Mouse (Mus musculus) c-Kit-positive CD71-negative TER-119-negative erythroid progenitor cells, embryonic 14.5 days (primary cell): ENCODE results near the gene Clec16a.

ENCODE experiments used
- DNase-seq: peaks from one replicate; pipeline ENCODE4 v3.0.0-alpha.2; 2013; ENCODE audit warnings: low read depth

Clec16a gene

DNA sequence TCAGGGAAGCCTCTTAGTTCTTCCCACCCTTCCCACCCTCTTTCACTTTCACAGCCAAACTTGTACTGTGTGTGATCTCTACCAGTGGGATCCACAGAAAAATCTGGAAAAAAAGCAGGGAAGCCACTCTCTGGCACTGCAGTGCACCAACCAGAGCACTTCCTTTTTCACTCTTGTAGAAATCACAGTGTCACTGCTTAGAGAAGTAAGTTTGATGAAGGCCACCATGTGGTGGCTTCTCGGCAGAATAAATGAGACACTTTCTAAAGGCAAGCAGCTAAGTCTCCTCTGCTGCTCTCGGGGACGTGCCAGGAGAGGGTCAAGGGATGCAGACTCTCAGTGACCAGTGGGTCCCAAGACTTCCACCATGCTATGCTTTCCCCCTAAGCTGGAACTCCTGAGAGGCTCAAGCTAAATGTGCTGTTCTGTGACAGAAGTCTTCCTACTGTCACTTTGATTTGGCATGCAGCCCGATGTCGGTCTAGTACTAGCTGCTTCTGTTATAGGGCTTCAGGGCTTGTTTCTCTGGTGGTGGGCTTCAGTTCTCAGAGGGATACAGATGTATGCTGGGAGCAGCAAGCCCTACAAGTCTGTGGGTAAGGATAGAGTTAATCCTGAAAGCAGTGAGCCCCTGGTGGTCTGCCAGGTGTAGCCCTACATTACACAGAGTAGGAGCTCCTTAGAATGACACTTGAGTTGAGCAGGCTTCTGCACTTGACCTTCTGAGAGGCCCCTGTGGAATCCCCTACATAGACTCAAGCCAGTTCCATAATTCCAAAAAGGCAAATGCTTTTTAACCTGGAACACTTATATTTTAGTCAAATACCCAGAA is 178.9 kb downstream of the Clec16a start:
- DNase-seq = no peak

DNA sequence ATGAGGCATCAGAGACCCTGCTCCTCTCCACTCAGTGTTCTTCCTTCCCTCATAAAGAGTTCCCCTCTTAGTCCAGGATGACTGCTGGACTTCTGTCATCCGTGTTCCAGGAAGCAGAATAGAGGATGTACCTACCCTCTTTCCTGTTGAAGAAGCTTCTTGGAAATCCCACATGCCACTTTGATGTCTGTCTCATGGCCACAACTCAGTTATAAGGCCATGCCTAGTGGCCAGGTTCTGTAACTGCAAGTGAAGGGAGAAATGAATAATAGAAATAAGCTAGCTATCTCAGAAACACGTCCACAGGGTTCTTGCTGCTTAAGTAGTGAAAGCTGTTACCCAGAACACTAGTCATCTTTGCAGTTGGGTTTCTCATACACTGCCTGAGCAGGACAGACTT is 180.0 kb downstream of the Clec16a start:
- no peak for DNase-seq

DNA sequence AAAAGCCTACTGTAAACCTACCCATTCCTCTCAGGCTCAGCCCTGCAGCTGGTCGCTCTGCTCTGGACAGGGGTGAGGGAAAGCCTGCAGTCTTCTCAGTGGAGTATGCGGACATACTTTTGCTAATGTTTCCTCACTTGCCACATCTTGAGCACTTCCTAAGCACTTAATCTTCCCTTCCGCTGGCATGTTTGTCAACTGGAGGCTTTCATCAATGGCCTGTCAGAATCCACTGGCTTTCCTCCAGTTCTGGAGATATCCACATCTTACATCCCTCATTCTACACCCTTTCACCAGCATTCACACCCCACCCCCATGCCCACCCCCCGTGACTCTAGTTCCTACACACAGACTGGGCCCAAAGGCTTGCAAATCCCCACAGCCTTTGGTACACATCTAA is 182.5 kb downstream of the Clec16a start:
- DNase-seq = no peak

DNA sequence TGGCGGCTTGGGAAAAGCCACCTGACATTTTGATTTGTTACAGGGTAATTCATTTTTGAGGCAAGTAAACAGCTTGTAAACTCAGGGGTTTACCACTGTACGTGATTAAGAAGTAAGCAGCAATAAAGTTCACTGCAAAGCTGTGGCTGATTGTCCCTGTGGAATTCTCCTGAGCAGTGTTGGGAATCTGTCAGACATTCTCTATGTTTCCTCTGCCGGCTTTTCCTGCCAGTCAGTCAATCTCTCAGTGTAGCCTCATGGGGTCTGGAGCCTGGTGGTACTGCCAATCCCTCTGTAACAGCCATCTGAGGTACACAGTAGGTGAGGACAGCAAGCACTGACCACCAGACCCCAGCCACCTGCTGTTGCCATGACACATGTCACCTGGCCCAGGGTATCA is 183.7 kb downstream of the Clec16a start:
- DNase-seq = no peak

DNA sequence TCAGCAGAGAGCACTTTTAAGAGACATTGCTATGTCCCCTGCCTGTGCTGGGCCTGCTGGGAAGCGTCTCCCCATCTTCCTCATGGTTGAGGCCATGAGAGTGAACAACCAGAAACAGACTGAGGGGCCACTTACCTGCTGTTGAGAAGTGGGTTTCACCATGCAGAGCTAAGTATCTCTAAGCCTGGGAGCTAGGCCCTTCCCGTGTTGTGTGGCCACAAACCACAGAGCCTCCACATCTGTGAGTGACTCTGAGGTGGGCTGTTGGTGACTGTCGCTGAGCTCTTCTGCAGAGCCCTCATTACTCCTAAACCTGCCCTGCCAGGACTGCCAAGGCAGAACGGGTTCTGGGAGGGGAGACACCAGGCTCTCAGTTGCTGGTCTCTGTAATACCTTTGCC is 185.8 kb downstream of the Clec16a start:
- no peak for DNase-seq

DNA sequence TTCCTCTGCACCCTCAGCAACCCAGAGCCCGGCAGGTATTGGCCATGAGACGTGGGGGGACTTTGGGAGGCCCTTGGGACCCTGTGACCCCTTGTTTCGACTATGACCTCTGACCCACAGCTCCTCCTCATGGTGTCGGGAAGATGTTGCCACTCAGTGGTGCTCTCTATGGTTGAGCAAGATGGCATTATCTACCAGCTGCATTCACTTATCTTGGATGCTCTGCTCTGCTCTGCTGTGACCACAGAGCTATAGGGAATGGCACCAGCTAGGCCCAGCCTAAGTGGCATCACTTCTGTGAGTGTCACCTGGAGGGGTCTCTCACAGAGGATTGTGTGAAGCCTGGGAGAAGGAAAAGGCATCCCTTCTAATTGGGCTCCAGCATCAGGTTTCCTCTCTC is 186.6 kb downstream of the Clec16a start:
- no peak for DNase-seq

DNA sequence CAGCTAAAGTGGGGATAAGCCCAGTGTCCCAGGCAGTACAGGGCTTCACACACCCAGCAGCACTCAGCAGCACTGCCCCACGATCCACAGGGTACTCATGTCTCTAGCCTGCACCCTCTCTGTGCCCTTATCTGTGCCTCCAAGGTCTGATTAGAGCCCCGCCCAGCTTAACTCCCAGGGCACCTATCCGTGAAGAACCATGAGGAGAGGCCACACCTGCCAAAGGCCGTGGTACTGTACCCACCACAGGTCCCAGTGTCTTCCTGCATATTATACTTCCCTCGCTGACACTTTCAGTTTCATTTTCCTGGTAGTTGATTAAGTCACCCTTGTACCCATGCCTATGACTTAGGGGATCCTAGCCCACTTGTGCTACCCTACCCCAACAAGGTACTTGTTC is 187.3 kb downstream of the Clec16a start:
- DNase-seq = no peak

DNA sequence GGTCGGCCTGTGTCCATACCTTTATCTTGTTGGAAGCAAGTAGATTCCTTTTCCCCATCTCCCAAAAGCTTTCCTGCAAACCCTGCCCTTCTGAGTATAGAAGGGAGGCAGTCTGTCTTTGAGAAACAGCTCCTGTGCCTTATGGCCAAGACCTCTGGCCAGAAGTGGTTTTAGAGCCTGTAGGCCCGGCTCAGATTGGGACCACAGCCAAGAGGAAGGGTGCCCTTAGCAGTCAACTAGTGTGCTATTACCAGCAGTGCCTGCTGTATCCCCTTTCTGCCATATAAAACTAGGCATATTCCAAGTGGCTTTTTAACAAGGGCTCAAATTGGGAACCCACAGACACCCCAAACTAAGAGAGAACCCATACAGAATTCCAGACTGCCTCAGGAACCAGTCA is 190.6 kb downstream of the Clec16a start:
- DNase-seq = no peak

DNA sequence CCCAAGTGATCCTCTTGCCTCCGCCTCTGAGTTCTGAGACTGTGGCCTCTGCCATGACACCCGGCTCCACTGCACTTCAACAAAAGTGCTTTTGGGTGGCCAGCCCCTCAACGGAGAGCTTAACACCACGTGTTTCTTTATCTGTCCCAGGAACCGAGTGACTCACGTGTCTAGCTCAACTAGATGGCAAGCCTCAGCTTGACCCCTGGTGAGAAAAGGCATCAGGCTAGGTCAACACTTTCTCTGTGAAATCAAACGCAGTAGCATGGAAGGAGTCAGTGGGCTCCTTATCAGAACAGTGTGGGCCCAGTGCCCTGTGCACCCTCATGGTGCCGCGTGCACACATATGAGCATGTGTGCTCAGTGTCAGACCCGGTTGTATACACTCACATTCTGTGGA is 191.2 kb downstream of the Clec16a start:
- no peak for DNase-seq

DNA sequence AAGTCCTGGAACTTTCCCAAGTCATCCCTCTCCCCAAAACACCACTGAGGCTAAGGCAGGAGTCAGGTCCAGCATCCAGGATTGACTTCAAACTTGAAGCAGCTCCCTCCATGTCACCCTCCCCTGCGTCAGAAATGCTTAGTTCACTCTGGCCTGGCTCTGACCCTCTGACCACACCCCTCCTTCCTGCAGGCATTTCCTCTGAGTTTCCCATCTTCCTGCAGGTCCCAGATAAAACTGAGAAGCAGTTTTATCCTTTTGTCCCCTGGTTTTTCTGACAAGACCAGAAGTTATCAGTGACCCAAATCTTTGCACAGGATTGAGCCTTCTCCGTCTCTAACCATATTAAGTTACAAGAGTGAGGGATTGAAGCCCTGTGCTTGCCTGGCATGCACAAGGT is 192.4 kb downstream of the Clec16a start:
- no peak for DNase-seq

DNA sequence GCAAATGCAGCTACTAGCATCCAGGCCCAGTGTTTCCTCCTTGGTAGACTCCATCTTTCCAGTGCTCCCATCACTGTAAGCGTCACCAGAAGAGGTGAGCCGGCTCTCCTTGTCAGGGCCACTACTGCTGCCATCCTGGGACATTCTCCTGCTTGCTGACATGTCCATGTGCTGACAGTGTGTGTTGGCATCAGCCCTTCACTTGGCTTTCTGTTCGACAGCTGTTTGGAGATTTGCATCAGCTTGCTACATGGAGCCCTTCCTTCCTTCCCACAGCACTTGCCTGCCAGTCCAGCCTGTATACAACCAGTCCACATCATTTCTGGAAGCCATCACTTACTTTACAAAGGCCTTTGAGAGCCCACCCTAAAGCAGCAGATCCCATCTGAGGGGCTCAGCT is 193.7 kb downstream of the Clec16a start:
- no peak for DNase-seq

DNA sequence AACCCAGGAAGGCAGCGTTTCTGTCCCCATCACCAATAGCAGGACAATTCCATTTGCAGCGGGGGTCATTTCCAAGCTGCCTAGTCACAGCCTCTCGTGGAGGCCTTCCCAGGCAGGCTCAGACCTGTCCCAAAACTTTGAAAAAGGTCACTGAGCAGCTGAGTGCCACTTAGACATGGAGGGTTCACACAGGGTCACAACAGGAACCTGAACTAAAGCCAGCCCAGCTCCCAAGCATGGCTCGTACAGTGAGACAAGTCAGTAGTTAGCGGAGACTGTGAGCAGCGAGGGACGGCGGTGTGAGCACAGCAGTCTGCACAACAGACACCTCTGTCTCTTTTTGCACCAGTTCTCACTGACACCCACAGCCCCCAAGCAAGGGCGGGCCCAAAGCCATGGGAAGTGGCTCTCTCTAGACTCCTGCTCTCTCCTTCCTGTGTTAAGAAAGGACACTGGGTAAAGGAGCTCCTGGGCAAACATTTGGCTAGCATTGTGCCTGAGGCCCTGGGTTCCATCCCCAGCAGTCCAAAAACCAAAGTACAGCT is 194.8 kb downstream of the Clec16a start:
- no peak for DNase-seq

DNA sequence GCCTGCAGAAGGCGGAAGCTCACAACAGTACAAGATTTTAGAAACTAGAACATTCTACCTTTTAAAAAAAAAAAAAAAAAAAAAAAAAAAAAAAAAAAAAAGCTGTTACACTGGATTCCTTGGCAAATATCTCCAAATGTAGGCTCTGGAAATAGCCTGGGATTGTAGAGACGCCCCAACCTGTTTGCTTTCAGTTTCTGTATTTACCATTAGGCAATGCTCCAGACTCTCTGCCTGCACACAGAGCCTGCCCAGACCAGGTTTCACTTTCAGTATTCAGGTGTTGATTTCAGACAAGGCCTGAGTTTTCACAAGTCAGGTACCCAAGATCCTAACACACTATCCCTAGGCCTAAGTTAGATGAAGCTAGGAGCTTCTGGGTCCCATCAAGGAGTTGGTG is 195.9 kb downstream of the Clec16a start:
- no peak for DNase-seq

DNA sequence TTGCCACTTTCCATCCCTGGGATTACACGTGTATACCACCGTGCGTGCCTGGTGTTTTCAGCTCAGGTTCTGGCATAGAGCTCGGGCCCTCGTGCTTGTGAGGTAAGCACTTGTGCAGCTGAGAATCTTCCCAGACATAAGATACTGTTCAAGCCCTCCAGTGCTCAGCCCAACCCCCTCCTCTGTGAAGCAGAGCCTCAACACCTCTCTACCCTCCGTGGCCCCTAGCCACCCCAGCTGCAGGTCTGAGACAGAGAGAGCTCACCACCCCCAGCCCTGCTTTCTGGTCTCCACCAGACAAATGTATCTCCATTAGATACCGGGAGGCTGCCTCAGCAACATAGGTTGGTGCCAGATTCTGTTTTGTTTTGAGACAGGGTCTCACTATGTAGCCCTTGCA is 204.1 kb downstream of the Clec16a start:
- DNase-seq = no peak

DNA sequence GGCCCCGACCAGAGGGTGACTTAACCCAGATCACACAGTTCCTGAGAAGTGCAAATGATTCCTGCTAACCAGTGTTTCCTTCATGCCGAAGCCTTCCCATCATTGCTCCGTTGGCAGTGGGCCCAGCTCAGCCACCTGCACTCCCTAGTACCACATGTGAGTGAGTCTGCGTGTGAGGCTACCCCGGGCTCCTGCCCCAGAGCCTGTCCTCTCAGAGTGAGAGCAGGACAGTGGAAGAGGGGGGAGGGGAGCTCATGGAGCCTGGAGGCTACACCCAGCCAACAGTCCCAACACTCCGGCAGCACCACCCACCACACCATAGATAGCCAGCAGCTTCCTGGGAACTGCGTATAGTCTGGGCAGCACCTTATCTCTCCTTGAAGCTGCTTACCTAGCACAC is 204.7 kb downstream of the Clec16a start:
- no peak for DNase-seq

DNA sequence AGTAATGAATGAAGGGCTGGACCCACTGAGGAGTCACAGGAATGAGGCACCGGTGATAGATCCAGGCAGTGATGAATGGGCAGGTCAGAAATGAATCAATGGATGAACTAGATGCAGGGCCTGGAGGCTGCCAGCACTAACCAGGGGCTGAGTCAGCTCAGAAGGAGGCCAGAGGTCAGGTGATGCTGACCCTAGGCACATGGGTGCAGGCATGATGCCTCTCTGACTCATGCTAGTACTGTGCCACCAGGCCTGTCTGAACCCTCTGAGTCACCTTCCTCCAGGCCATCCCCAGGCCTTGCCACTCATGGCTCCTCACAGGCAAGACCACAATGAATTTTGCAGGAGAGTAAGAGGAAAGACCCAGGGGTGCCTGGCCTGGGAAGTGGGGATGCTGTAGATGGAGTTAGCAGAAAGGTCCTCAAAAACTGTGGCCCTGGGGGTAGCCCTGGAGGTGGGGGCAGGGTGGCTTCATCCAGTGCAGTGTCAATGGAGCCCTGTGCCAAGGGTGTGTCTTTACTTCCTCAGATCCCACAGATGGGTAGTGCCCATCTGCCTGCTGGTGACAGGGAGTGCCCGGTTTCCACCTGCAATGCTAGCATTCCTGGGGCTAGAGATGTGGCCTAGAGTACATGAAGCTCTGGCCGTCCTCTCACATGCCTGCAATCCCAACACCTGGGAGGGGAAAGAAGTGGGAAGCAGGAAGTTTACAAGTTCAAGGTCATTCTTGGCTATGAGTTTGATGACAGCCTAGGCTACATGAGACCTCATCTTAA is 209.6 kb downstream of the Clec16a start:
- DNase-seq = no peak

DNA sequence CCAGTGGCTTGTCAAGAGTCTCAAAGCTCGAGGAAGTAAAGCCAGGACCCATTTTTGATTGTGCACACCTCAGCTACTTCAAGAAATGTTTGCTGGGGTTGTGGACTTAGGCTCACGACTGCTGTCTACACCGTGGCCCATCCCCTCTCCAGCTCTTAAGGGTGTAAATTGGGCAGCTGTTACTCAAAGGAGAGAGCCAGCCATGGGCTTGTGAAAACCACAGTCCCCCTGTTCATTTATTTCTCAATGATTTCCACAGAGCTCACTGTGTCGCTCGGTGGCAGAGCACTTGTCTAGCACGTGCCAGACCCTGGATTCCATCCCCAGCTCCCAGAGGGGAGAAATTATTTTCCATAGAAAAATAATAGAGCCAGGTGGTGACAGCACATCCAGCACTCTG is 211.0 kb downstream of the Clec16a start:
- DNase-seq = no peak

DNA sequence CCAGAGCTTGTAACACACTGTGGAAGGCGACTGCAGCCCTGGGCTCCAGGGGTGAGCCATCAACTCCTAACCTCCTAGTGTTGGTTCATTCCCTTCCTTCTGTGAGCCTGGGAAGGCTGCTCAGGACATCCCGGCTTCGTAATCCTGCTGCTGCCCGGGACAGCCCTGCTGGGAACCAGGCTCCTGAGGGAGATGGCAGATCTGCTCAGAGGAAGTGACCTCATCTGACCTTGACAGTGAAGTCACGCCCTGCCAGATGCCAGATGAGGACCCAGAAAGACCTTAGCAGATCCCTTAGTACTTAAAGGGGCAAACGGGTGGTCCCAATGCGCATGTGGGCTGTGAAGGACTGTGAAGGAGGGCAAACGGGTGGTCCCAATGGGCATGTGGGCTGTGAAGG is 216.0 kb downstream of the Clec16a start:
- DNase-seq = no peak

DNA sequence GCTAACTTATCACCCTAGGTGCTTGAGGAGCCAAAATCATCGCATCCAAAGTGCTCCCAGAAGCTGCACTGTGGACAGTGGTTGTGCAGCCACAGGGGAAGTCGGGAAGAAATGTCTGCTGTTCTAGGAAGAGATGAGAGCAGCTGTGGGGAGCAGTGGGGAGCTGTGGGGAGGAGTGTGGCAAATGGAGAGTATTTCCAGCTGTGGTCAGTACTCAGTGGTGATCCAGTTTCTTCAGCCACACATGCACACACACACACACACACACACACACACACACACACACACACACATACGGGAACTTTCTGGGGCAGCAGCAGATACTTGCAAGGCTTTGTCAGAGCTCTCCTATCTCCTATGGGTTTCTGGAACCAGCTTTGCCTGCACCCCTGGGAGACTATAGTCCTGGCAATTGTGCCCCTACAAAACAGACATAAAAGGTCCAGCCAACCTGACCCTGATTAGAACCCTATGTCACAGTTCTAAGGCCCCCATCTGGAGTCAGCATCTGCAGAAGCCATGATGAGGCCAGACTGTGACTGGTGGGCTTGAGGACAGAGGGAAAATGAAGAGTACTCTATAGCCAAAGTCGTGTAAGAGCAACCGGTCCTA is 217.5 kb downstream of the Clec16a start:
- DNase-seq = no peak

DNA sequence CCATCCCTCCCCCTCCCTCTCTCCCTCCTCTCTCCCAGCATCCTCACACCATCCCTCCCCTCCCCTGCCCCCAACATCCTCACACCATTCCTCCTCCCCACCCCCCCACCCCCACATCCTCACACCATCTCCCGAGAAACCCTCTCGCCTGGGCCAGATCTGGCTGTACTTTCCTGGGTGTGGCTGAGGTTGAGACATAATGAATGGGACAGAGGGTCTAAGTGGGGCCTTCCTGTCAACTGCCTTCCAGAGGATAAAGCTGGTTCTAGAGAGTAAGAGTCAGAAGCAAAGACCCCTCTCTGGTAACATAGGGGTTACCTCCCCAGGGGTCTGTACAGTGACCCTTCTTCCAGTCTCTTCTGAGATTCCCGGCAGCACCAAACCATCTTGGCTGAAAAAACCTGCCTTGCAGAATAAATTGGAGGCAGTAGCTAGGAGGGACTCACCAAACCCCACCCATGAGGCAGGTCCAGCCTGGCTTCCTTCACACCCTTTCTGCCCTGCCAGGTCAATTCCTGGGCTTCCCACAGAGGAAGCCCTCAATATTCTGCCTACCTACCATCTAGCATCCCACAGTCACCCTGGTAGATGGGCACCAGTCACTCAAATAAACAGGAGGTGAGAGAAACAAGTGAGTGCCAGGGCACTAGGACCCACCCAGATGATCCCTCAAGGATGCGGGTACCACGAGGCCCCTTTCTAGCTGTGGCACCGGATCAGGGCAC is 218.6 kb downstream of the Clec16a start:
- DNase-seq = no peak

DNA sequence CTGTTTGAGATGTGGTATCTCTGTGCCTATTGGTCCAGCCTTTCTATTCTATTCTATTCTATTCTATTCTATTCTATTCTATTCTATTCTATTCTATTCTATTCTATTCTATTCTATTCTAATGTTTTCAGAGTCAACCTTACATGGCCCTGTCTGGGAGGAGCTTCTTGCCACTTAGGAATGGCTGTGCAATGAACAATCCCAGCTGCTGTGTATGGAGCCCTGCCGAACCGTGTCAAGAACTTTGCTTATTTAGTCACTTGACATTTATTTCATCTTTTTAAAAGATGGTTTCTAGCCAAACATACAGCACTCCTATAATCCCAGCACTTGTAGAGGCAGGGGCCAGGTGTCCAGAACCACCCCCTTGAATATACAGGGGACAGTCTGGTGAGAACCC is 219.2 kb downstream of the Clec16a start:
- DNase-seq = no peak

DNA sequence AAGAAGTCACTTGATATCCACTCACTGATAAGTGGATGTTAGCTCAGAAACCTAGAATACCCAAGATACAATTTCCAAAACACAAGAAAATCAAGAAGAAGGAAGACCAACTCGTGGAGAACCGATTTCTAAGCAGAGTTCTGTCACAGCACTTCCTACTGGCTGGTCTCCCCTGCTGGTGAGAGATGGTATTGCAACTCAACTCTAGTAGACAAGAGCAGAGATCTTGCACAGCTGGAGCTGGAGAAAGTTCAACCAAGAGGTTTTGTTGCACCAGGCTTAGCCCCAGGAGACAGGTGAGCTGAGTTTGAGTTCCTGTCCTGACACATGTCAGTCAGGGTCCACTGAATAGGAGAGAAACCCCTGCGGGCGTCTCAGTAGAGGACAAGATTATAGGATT is 222.0 kb downstream of the Clec16a start:
- DNase-seq = peak; percentile 74
